Mouse (Mus musculus) right cerebral cortex, postnatal 25 days (tissue): ENCODE measurements at regions not wholly inside any gene's neighbourhood (a gene's known extent, or its start where the extent isn't known, plus 50 kb on each side); places are given as distances from the start of the nearest gene placed in this dataset.
"Not testable (repeated sequence)": the region's sequence is repeated elsewhere in the genome, so short reads cannot be mapped to it uniquely, and the experiment has no call there.

Source experiments
- DNase-seq: peaks from one replicate; pipeline ENCODE4 v3.0.0; 2022

GRCm38 (mm10) chr11:27105920-27106319 is 512.1 kb upstream of the Vrk2 start:
- no peak for DNase-seq

GRCm38 (mm10) chr11:27102906-27103305 is 509.1 kb upstream of the Vrk2 start:
- no peak for DNase-seq

- DNase-seq, result no peak
Observed at GRCm38 (mm10) chr11:27102045-27102444, 508.2 kb upstream of the Vrk2 start.

GRCm38 (mm10) chr11:27096615-27097014 is 502.8 kb upstream of the Vrk2 start:
- DNase-seq, result no peak

- DNase-seq, result not testable (repeated sequence)
Observed at GRCm38 (mm10) chr11:27095460-27095859, 501.7 kb upstream of the Vrk2 start.

GRCm38 (mm10) chr11:27086516-27086915 is 492.7 kb upstream of the Vrk2 start:
- DNase-seq, result no peak

- DNase-seq, result no peak
Observed at GRCm38 (mm10) chr11:27081188-27081587, 487.4 kb upstream of the Vrk2 start.

GRCm38 (mm10) chr11:27070381-27070780 is 476.6 kb upstream of the Vrk2 start:
- no peak for DNase-seq

- DNase-seq, result no peak
Observed at GRCm38 (mm10) chr11:27027243-27027852, 433.5 kb upstream of the Vrk2 start.

GRCm38 (mm10) chr11:27025500-27025899 is 431.7 kb upstream of the Vrk2 start:
- DNase-seq, result no peak

- peak; percentile 61 for DNase-seq
Observed at GRCm38 (mm10) chr11:26996292-26997099, 402.7 kb upstream of the Vrk2 start.

GRCm38 (mm10) chr11:26981216-26981615 is 387.4 kb upstream of the Vrk2 start:
- no peak for DNase-seq

GRCm38 (mm10) chr11:26972533-26973081 is 378.8 kb upstream of the Vrk2 start:
- DNase-seq, result peak; percentile 26

GRCm38 (mm10) chr11:26971161-26971560 is 377.4 kb upstream of the Vrk2 start:
- DNase-seq, result no peak

GRCm38 (mm10) chr11:26967427-26967826 is 373.6 kb upstream of the Vrk2 start:
- no peak for DNase-seq

GRCm38 (mm10) chr11:26962928-26963667 is 369.3 kb upstream of the Vrk2 start:
- DNase-seq, result no peak

- no peak for DNase-seq
Observed at GRCm38 (mm10) chr11:26962040-26962927, 368.5 kb upstream of the Vrk2 start.

- DNase-seq, result peak; percentile 85
Observed at GRCm38 (mm10) chr11:26961336-26961980, 367.7 kb upstream of the Vrk2 start.

GRCm38 (mm10) chr11:26956153-26956552 is 362.4 kb upstream of the Vrk2 start:
- no peak for DNase-seq

- no peak for DNase-seq
Observed at GRCm38 (mm10) chr11:26931766-26932165, 338.0 kb upstream of the Vrk2 start.

GRCm38 (mm10) chr11:26907099-26907498 is 313.3 kb upstream of the Vrk2 start:
- DNase-seq, result no peak

GRCm38 (mm10) chr11:26881635-26882034 is 287.8 kb upstream of the Vrk2 start:
- DNase-seq, result no peak
